Mouse (Mus musculus): ENCODE results near the gene Col4a1.

- TF ChIP-seq POLR2A (IDR thresholded peaks at IDR 0.05; ENCODE audit: low read depth, low read length) (no peak), CTCF (IDR thresholded peaks at IDR 0.05; ENCODE audit: extremely low read depth, insufficient read length, insufficient replicate concordance, low read depth, low read length) (no peak)
Observed at GRCm38 (mm10) chr8:11359846-11360245, 47.2 kb upstream of the Col4a1 start.

Measured in small intestine, adult 2 months (tissue).